ENCODE assay signal across 7 mouse cellular contexts in the genomic region with DNA sequence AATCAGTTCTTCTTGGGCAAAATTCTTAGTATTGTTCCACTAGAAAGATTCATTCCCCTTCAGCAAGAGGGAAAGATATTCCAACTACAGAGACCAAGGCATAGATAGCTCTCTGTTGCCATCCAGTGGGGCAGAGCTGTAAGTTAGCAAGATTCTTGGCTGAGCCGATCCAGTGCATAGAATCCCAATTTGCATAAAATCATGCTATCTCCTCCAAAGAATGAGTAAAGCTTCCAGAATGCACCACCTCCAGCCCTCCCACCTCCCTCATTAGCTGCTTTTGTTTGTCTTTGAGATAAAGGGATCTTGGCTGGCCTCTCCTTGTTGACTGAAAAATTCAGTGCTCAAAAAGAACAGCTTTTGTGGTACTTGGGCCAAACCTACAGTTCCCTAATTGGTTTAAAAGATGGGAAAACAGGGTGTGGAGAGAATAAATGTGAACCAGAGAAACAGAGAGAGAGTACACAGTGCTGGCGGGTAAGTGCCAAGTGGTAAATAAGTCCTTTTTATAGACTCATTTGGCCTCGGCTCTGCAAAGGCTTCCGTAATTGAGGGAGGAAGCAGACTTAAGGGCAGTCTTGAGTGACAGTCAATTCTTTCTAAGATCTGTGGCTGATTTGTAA.
A peak's percentile ranks its signal among the peaks of the same experiment; 100 is the strongest.
DNase-seq lines count a peak whose midpoint lies in the region; ATAC-seq and TF ChIP-seq lines count a peak whose summit lies in the region.

No protein-coding gene starts in this region.

- WGBS in midbrain, embryonic 14.5 days = 47% methylated on average over 4 of the region's 4 CpGs

- no peak overlapping the region for H3K9ac ChIP-seq in midbrain, embryonic 14.5 days (replicated peaks; ENCODE audit: low read length)

- H3K27me3 ChIP-seq in midbrain, embryonic 14.5 days (ENCODE audit: control insufficient read depth, insufficient read depth, low read length) = no peaks in the 10 kb centered on the region

- H3K36me3 ChIP-seq in midbrain, embryonic 14.5 days (ENCODE audit: control insufficient read depth, insufficient read depth, low read length) = no peaks in the 10 kb centered on the region

- no peak overlapping the region for H3K4me3 ChIP-seq in embryonic fibroblast, embryonic 13.5 days (ENCODE audit: insufficient read depth, low read length)
- H3K4me3 ChIP-seq in midbrain, embryonic 14.5 days (replicated peaks; ENCODE audit: low read depth, low read length) = no peak overlapping the region

- ATAC-seq in midbrain, embryonic 14.5 days (ENCODE audit: low FRiP score, low TSS enrichment) = peak; percentile 40; the same call in 1 of the 2 replicates

- no peak for TF ChIP-seq POLR2A in embryonic fibroblast, embryonic 13.5 days (IDR thresholded peaks at IDR 0.05; ENCODE audit: low read depth, low read length)

- DNase-seq in MN1 (ENCODE audit: low spot score) = peak; percentile 21
- DNase-seq in adrenal gland, postnatal 25 days = peak; percentile 45
- peak; percentile 69 for DNase-seq in heart, postnatal 4 days
- DNase-seq in layer of hippocampus, postnatal 25 days (ENCODE audit: extremely low spot score in 1 of 2, low spot score in 1 of 2) = peak; percentile 15 to 49
- DNase-seq in midbrain, embryonic 14.5 days = peak; percentile 89
- no peak for DNase-seq in thymus, postnatal 10 days (ENCODE audit: low spot score in 2 of 2)

- peak; percentile 52; the same call in 1 of the 2 replicates for TF ChIP-seq CTCF in embryonic fibroblast, embryonic 13.5 days (IDR thresholded peaks at IDR 0.05; ENCODE audit: borderline replicate concordance, insufficient read depth, low read length)

- no peak overlapping the region for H3K4me2 ChIP-seq in midbrain, embryonic 14.5 days (ENCODE audit: low read length)

- H3K4me1 ChIP-seq in embryonic fibroblast, embryonic 13.5 days (ENCODE audit: control insufficient read depth, insufficient read depth, low read length) = peaks cover 21% of the 10 kb centered on the region
- H3K4me1 ChIP-seq in midbrain, embryonic 14.5 days (ENCODE audit: control insufficient read depth, insufficient read depth, low read length) = 0 out of 2 replicates have a peak, but pooled peaks cover 5% of the 10 kb centered on the region

- H3K27ac ChIP-seq in embryonic fibroblast, embryonic 13.5 days (ENCODE audit: insufficient read depth, low read length) = no peak overlapping the region
- no peak overlapping the region for H3K27ac ChIP-seq in midbrain, embryonic 14.5 days (replicated peaks; ENCODE audit: low read depth, low read length)

- no peaks in the 10 kb centered on the region for H3K9me3 ChIP-seq in midbrain, embryonic 14.5 days (ENCODE audit: control insufficient read depth, low read length)

Comparison
In these comparisons a context has a peak if more than half of its experiments do, and no peak if none do; other contexts are left out.
1. DNase-seq: peak in MN1 (single experiment), adrenal gland, postnatal 25 days (single experiment), heart, postnatal 4 days (single experiment), layer of hippocampus, postnatal 25 days (2 of 2) and midbrain, embryonic 14.5 days (single experiment); none in thymus, postnatal 10 days (0 of 2).